Mouse (Mus musculus): ENCODE data around the gene Hist2h2be. TPM values are rescaled to one million over a fixed set of nuclear protein-coding genes. Genes with fewer than 3 reads are reported as not detected.
"Not testable (repeated sequence)": the region's sequence is repeated elsewhere in the genome, so short reads cannot be mapped to it uniquely, and the experiment has no call there.

The Hist2h2be gene
- polyA plus RNA-seq, 1 experiment from 2014 or later, result 9.7 TPM

- H3K36me3 ChIP-seq (ENCODE audit: control insufficient read depth, insufficient read depth, low read length); H3K9me3 ChIP-seq (ENCODE audit: control insufficient read depth, low read depth, low read length); H3K27me3 ChIP-seq (ENCODE audit: control insufficient read depth, insufficient read depth, low read length): not testable (repeated sequence)
- H3K4me2 ChIP-seq (replicated peaks; ENCODE audit: low read depth, low read length), result peak within 1 kb of the TSS; percentile 30
- peak; percentile 85 for ATAC-seq (ENCODE audit: insufficient number of reproducible peaks, insufficient read depth, low FRiP score, low read depth)
- WGBS, result 5% methylated on average over 24 of the region's 85 CpGs
- peaks cover 18% of the 10 kb centered on the region for H3K4me1 ChIP-seq (ENCODE audit: control insufficient read depth, insufficient read depth, low read length)
- H3K9ac ChIP-seq (replicated peaks; ENCODE audit: low read depth, low read length), result peak within 1 kb of the TSS; percentile 31; the same call in 1 of the 2 replicates
- H3K4me3 ChIP-seq (ENCODE audit: low read depth, low read length), result peak within 1 kb of the TSS; percentile 4; the same call in 1 of the 2 replicates
- H3K27ac ChIP-seq (ENCODE audit: low read length), result peak within 1 kb of the TSS; percentile 84
Observed at GRCm38 (mm10) chr3:96239949-96240798, 19.3 kb downstream of the Hist2h2be start, which contains the start of gene Hist2h2aa2. Hist2h2aa2 (minus strand) TSS chr3:96240276.

GRCm38 (mm10) chr3:96240799-96241197 is 19.9 kb downstream of the Hist2h2be start:
- Histone ChIP-seq H3K4me2 (replicated peaks; ENCODE audit: low read depth, low read length) (peak overlapping the region; percentile 30), H3K4me3 (ENCODE audit: low read depth, low read length) (peak overlapping the region; percentile 4; the same call in 1 of the 2 replicates), H3K27me3 (ENCODE audit: control insufficient read depth, insufficient read depth, low read length) (no peaks in the 10 kb centered on the region), H3K9ac (replicated peaks; ENCODE audit: low read depth, low read length) (peak overlapping the region; percentile 31; the same call in 1 of the 2 replicates), H3K4me1 (ENCODE audit: control insufficient read depth, insufficient read depth, low read length) (peaks cover 18% of the 10 kb centered on the region), H3K9me3 (ENCODE audit: control insufficient read depth, low read depth, low read length) (no peaks in the 10 kb centered on the region), H3K36me3 (ENCODE audit: control insufficient read depth, insufficient read depth, low read length) (no peaks in the 10 kb centered on the region), H3K27ac (ENCODE audit: low read length) (peak overlapping the region; percentile 84)
- WGBS, result 77% methylated on average over 9 of the region's 9 CpGs
- ATAC-seq (ENCODE audit: insufficient number of reproducible peaks, insufficient read depth, low FRiP score, low read depth), result no peak

DNA sequence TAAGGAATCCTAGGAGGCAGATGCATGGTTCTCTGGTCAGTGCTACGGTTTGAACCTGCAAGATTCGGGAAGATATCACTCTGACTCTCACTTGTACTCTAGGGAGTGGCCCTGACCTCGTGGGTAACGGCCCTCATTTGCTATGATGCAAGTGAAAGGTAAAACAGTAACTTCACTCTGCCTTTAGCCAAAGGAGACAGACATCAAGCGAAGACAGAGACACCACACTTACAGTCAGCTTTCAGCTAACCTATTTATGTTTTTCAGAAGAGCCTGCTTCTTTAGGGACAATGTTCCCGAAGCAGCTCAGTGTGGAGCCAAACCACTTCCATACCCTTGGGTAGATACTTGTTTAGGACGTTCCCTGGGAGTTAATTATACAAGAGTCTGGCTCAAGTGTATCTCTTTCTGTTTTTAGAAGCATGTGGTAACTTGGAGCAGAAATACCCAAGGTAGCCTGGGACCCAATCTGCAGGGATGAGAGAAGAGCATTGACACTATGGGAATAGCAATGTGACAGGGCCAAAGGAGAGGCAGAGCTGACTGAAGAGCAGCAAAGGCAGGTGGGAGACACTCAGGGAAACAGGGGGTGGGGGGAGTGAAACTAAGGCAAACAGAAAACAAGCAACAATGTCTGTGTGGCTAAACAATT is 23.1 kb downstream of the Hist2h2be start:
- WGBS, result 71% methylated on average over 7 of the region's 7 CpGs
- Histone ChIP-seq H3K4me3 (ENCODE audit: low read depth, low read length) (peak overlapping the region; percentile 43; the same call in 1 of the 2 replicates), H3K36me3 (ENCODE audit: control insufficient read depth, insufficient read depth, low read length) (no peaks in the 10 kb centered on the region), H3K27ac (ENCODE audit: low read length) (peak overlapping the region; percentile 98; the same call in 1 of the 2 replicates), H3K27me3 (ENCODE audit: control insufficient read depth, insufficient read depth, low read length) (no peaks in the 10 kb centered on the region), H3K4me1 (ENCODE audit: control insufficient read depth, insufficient read depth, low read length) (peaks cover 16% of the 10 kb centered on the region; the same call in 1 of the 2 replicates), H3K4me2 (replicated peaks; ENCODE audit: low read depth, low read length) (peak overlapping the region; percentile 60), H3K9ac (replicated peaks; ENCODE audit: low read depth, low read length) (peak overlapping the region; percentile 78; the same call in 1 of the 2 replicates), H3K9me3 (ENCODE audit: control insufficient read depth, low read depth, low read length) (no peaks in the 10 kb centered on the region)
- ATAC-seq (ENCODE audit: insufficient number of reproducible peaks, insufficient read depth, low FRiP score, low read depth), result no peak

DNA sequence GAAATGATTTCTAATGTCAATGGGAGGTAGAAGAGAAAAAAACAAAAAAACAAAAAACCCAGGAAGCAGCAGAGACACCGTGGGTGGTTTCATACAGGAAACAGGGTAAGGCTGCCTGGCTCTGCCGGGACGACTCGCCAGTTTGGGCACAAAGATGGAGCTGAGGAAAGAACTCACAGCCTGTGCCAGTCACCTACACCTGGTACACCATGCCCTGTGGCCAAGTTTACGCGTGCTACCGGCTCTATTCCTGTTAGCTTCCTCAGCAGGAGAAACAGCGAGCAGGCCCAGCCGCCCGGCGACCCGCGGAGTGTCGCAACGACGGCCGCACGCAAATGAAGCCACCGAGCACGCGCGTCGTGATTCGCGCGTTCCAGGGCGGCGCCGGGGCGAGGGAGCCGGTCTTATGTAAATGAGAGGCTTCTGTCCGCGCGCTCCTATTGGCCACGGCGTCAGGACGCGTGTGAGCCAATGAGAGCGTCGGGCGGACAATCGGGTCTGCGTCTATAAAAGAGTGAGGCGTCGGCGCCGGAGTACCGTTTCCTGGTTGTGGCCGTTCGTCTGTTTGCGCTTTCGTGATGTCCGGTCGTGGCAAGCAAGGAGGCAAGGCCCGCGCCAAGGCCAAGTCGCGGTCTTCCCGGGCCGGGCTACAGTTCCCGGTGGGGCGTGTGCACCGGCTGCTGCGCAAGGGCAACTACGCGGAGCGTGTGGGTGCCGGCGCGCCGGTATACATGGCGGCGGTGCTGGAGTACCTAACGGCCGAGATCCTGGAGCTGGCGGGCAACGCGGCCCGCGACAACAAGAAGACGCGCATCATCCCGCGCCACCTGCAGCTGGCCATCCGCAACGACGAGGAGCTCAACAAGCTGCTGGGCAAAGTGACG is 24.3 kb downstream of the Hist2h2be start, which contains the start of gene Hist2h2aa1:
Gene Hist2h2aa1, plus strand, starts transcription at position 495 of the 884 bp plus-strand sequence.
- Histone ChIP-seq H3K4me3 (ENCODE audit: low read depth, low read length) (peak within 1 kb of the TSS; percentile 43), H3K4me2 (replicated peaks; ENCODE audit: low read depth, low read length) (peak within 1 kb of the TSS; percentile 60), H3K27ac (ENCODE audit: low read length) (peak within 1 kb of the TSS; percentile 98), H3K9ac (replicated peaks; ENCODE audit: low read depth, low read length) (peak within 1 kb of the TSS; percentile 78), H3K4me1 (ENCODE audit: control insufficient read depth, insufficient read depth, low read length) (peaks cover 16% of the 10 kb centered on the region; the same call in 1 of the 2 replicates)
- peak; percentile 90 for ATAC-seq (ENCODE audit: insufficient number of reproducible peaks, insufficient read depth, low FRiP score, low read depth)
- H3K9me3 ChIP-seq (ENCODE audit: control insufficient read depth, low read depth, low read length); H3K27me3 ChIP-seq (ENCODE audit: control insufficient read depth, insufficient read depth, low read length); H3K36me3 ChIP-seq (ENCODE audit: control insufficient read depth, insufficient read depth, low read length): not testable (repeated sequence)
- WGBS, result under 1% methylated on average over 21 of the region's 88 CpGs

GRCm38 (mm10) chr3:96246018-96246417 is 25.1 kb downstream of the Hist2h2be start:
- not testable (repeated sequence) for H3K9ac ChIP-seq (replicated peaks; ENCODE audit: low read depth, low read length); H3K27ac ChIP-seq (ENCODE audit: low read length); H3K27me3 ChIP-seq (ENCODE audit: control insufficient read depth, insufficient read depth, low read length); H3K4me2 ChIP-seq (replicated peaks; ENCODE audit: low read depth, low read length); ATAC-seq (ENCODE audit: insufficient number of reproducible peaks, insufficient read depth, low FRiP score, low read depth); H3K9me3 ChIP-seq (ENCODE audit: control insufficient read depth, low read depth, low read length); H3K36me3 ChIP-seq (ENCODE audit: control insufficient read depth, insufficient read depth, low read length)
- peak overlapping the region; percentile 16; the same call in 1 of the 2 replicates for H3K4me3 ChIP-seq (ENCODE audit: low read depth, low read length)
- 0% methylated on average over 10 of the region's 21 CpGs for WGBS
- H3K4me1 ChIP-seq (ENCODE audit: control insufficient read depth, insufficient read depth, low read length), result peaks cover 16% of the 10 kb centered on the region; the same call in 1 of the 2 replicates

DNA sequence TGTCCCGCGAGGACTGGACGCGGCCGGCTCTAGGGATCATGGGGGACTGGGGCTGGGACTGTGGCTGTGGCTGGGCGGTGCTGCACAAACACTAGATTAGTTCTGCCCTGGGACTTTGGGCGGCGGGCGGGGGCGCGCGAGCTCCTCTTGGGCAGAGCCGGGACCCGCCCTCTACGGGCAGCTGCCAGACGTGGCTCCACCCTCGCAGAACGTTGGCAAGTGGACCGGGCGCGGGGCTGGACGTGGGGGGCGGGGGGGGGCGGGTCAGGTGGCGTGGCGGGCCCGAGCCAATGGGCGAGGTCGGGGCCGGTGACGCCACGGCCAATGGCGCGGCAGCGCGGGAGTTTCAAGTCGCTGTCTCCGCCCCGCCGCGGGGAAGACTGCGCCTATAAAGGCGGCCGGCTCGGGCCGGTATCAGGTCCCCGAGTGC is 25.5 kb downstream of the Hist2h2be start, which contains the start of gene Hist2h3c1:
Gene Hist2h3c1, plus strand, starts transcription at position 259 of the 430 bp plus-strand sequence.
- Histone ChIP-seq H3K4me3 (ENCODE audit: low read depth, low read length) (peak within 1 kb of the TSS; percentile 33), H3K4me2 (replicated peaks; ENCODE audit: low read depth, low read length) (peak within 1 kb of the TSS; percentile 49), H3K27ac (ENCODE audit: low read length) (peak within 1 kb of the TSS; percentile 35; the same call in 1 of the 2 replicates), H3K9ac (replicated peaks; ENCODE audit: low read depth, low read length) (peak within 1 kb of the TSS; percentile 48), H3K4me1 (ENCODE audit: control insufficient read depth, insufficient read depth, low read length) (peaks cover 16% of the 10 kb centered on the region; the same call in 1 of the 2 replicates)
- H3K9me3 ChIP-seq (ENCODE audit: control insufficient read depth, low read depth, low read length); H3K36me3 ChIP-seq (ENCODE audit: control insufficient read depth, insufficient read depth, low read length); H3K27me3 ChIP-seq (ENCODE audit: control insufficient read depth, insufficient read depth, low read length): not testable (repeated sequence)
- peak; percentile 93 for ATAC-seq (ENCODE audit: insufficient number of reproducible peaks, insufficient read depth, low FRiP score, low read depth)
- WGBS, result no CpG with 5 or more reads among the region's 47 CpGs

- H3K9ac ChIP-seq (replicated peaks; ENCODE audit: low read depth, low read length), result peak overlapping the region; percentile 48
- H3K27me3 ChIP-seq (ENCODE audit: control insufficient read depth, insufficient read depth, low read length), result no peaks in the 10 kb centered on the region
- peak overlapping the region; percentile 33 for H3K4me3 ChIP-seq (ENCODE audit: low read depth, low read length)
- H3K4me2 ChIP-seq (replicated peaks; ENCODE audit: low read depth, low read length), result peak overlapping the region; percentile 49
- no peaks in the 10 kb centered on the region for H3K36me3 ChIP-seq (ENCODE audit: control insufficient read depth, insufficient read depth, low read length)
- H3K27ac ChIP-seq (ENCODE audit: low read length), result peak overlapping the region; percentile 35; the same call in 1 of the 2 replicates
- WGBS, result 3% methylated on average over 11 of the region's 11 CpGs
- H3K9me3 ChIP-seq (ENCODE audit: control insufficient read depth, low read depth, low read length), result no peaks in the 10 kb centered on the region
- no peak for ATAC-seq (ENCODE audit: insufficient number of reproducible peaks, insufficient read depth, low FRiP score, low read depth)
- H3K4me1 ChIP-seq (ENCODE audit: control insufficient read depth, insufficient read depth, low read length), result peaks cover 16% of the 10 kb centered on the region; the same call in 1 of the 2 replicates
Observed at GRCm38 (mm10) chr3:96247356-96248140, 26.6 kb downstream of the Hist2h2be start.
